Mouse (Mus musculus) inflammation-experienced regulatory T-cells, adult 6 months (primary cell): ENCODE results near the gene Usp24. TPM values are rescaled to one million over a fixed set of nuclear protein-coding genes. Genes with fewer than 3 reads are reported as not detected.
A peak's percentile ranks its signal among the peaks of the same experiment; 100 is the strongest.

Source experiments
- ATAC-seq: one replicate; pipeline ENCODE4 v1.8.0; 2017
- polyA plus RNA-seq, 3 experiments: library from polyadenylated mRNA; unstranded; fragments of 100-300 nt; shearing (Covaris generic); gene quantifications; one replicate each; pipeline ENCODE4 v1.2.1; 2017

Gene Usp24
- polyA plus RNA-seq, 3 experiments from 2014 or later: 5.2 to 11.9 (median 10.6) TPM

DNA sequence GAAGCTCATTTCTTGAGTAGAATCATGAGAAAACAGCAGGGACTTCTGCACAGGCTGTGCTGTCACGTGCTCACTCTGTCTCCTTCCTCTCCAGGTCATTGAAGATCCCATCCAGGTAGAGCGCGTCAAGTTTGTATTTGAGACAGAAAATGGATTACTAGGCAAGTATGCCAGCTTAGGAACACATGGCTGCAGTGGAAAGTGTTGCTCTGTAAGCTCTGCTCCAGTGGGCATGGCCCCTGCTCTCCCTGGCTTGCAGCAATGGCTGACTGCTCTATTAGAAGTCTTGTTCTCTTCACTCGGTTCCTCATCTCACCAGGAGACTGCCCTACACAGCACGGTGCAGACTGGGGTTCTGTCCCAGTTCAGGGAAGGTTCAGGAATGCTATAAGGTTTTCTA is 114.4 kb downstream of the Usp24 start:
- ATAC-seq: no peak

DNA sequence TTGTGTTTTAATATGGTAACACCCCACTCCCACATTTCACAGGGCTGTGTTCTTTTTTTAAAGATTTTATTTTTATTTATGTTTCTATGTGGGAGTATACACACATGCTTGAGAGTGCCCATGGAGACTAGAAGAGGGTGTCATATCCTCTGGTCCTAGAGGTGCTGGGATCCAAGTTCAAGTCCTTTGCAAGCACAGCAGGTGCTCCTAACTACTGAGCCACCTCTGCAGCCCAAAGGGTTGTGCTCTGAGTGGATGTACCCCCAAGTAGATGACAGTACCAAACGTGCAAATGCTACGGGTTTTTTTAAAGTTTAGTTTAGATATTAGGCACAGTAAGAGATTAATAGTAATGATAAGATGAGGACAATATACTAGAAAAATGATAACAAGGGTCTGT is 119.4 kb downstream of the Usp24 start:
- ATAC-seq: no peak

DNA sequence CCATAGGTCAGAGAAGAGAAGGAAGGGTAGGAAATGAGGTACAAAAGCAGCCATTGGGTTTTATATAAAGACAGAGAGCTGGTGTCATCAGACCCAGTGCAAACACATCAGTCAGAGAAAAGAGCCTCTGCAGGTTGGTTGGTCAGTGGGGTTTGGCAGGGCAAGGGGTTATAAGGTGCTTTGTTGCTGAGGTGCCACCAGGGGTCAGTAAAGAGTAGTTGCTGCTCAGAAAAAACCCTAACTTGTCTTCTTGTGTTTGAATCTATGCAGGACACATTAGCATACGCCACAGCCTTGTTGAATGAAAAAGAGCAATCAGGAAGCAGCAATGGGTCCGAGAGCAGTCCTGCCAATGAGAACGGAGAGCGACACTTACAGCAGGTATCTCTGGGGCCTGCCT is 120.5 kb downstream of the Usp24 start:
- no peak for ATAC-seq

DNA sequence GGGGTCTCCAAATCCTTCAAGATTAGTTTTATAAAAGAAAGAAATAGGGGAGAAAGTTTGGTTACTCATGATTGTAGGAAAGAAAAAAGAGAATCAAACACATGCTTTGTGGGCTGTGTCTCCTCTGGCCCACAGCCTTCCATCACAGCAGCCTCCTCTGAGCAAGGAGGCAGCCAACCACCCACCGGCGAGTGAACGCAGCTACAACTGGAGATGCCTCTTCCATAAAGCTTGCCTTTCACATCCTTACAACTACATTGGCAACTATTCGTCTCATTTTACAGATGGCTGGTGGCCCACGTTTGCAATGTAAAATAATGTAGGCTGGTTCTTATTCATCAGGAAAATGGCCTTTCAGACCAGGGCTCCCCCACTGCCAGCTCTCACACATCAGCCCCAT is 121.2 kb downstream of the Usp24 start:
- no peak for ATAC-seq

DNA sequence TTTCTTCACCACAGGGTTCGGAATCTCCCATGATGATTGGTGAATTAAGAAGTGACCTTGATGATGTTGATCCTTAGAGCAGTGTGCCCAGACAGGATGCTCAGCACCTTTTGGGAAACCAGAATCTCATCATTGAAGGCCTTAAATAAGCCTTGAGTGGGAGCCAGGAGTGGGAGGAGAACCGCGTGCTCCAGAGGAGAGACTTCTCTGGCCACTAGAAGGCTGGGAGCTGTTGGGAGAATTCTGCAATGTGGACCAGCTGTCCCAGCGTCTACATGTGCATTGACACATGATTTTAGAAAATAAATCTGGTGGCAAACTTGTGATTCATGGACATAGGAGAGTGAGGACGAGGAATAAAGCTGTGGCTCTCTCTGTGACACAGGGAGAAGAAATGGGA is 122.8 kb downstream of the Usp24 start:
- no peak for ATAC-seq

DNA sequence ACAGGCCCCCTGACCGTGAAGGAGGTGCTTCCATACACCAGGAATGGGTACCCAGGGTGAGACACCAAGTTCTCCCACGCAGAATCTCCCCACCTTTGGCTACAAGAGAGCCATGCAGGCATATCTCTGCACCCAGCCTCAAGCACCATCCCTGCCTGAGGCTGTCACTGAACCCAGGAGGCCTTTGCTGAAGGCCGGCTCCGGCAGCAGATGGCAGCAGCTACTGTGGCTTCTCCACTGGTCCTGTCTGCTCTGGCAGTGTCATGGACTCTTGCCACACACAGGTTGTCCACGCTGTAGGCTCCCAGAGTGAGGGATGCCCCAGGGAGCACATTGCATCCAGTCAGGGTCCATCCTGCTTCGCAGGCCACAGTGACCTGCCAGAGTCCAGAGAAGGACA is 127.2 kb downstream of the Usp24 start:
- no peak for ATAC-seq

DNA sequence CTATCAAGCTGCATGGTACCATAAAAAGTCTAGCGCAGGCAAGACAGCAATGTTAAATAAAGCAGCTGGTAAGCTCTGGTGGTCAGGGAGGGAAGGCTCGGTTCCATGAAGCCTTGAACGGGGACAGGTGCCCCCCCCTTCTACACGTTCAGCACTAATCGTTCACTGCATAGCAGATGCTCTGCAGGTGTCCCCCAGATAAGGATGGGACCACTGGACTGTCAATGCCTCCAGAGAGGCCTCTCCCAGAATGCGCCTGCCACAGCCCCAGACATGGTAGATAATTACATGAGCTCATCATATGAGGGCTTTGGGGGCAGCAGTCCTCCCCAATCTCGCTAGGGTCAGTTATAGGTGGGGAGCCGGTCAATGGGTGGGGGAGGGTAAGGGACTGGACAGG is 133.3 kb downstream of the Usp24 start:
- no peak for ATAC-seq

GRCm38 (mm10) chr4:106452401-106452800 is 136.4 kb downstream of the Usp24 start:
- no peak for ATAC-seq

- ATAC-seq: no peak
These were observed 137.1 kb downstream of the Usp24 start for GRCm38 (mm10) chr4:106453108-106453507.

GRCm38 (mm10) chr4:106453516-106453915 is 137.5 kb downstream of the Usp24 start:
- ATAC-seq: no peak

- no peak for ATAC-seq
These were observed 138.5 kb downstream of the Usp24 start for GRCm38 (mm10) chr4:106454541-106454940.

DNA sequence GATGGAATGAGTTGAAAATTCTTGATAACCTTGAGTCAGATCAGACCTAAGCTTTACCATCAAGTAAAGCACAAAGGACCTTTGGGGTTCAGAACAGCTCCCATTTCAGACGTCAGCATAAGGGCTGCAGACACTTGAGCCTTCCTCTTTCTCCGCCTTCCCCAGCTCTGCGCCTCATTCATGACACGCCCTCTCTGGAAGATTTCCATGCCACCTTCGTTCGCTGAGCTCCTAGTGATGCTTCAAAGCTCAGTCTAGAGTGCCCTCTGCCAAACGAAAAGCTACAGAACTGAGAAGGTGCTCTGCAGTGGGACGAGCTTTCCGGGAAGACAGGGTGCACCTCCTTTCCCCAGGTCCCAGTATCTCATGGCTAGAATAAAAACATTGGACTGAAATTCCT is 146.0 kb downstream of the Usp24 start:
- no peak for ATAC-seq

DNA sequence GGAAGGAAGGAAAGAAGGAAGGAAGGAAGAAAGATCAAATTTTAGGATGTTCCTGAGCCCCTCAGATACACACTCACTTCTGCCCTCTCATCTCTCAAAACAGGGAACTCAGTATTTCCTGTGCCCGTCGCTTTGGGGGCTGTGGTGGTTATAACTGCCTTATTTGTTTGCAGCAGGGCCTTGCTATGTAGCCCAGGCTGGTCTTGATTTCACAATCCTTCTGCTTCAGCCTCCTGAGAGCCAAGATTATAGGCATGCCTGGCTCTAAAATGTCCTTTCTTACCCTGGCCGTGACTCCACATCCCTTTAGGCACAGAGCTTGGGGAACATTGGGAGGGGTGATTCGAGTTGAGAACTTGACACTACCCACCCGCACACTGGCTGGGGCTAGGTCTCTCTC is 146.5 kb downstream of the Usp24 start:
- no peak for ATAC-seq

DNA sequence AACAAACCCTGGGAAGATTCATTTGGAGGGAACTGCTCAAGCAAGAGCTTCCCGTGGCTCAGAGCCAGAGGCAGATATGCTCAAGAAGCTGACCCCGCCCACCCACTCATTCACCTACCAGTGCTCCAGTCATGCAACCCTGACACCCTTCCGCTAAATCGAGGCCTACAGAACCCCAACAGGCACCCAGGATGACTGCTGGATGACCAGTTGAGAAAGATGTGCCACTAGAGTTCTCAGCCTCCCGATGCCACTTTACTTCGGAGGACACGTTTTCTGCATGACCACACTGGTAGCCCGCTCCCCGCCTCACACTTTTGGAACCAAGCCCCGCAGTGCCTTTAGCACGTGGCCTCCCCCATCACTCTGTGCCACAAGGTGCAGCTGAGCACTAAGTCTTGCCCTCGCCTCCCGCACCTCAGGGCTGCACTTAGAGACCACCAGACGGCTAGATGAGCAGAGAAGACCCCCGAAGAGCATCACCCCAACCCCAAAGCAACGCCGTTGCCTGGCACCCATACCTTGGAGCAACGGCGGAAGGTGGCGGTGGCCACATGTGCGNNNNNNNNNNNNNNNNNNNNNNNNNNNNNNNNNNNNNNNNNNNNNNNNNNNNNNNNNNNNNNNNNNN is 147.3 kb downstream of the Usp24 start:
- ATAC-seq: no peak

DNA sequence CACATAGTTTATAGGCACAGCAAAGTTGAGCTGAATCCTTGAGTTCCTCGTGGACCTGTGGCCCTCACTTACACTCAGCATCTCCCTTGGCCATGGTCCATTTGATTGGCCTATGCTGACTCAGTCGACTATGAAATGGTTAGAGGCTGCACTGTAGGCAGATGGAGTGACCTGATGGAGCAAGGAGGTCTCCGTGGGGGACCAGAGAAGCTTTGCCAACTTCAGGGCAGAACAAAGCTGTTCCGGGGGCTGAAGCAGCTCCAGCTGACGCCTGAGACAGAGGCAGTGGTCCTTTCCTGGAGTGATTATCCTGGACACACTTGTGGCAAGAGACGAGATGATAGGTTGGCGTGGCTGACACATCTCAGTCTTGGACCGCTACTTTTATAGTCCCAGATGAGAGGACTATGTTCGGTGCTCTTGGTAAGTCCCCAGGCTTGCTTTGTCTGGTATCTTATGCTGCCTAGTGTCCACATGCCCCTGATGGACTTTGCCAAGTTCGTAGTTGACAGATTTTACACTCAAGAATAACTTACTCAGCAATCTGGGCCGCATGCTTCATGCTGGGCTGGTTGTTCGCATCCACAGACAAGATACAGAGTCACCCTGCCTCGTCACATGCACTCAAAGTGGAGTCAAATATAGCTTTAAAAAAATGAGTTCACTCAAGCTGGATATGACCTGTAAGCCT is 151.6 kb downstream of the Usp24 start:
- no peak for ATAC-seq

DNA sequence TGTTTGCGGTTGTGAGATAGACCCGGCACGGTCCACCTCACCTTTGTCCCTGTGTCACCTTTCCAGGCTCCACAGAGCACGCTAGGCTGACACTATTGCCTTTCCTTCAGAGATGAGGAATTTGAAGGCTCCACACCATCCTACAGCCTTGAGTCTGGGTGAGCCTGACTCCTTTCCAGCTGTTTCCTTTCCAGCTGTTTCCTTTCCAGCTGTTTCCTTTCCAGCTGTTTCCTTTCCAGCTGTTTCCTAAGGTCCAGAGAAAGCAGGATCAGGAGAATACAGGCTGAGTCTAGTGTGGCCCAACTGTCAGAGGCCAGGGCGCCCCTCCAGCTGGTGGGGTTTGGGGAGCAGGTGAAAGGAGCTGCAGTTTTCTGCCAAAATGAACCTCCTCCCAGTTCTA is 154.9 kb downstream of the Usp24 start:
- ATAC-seq: no peak

DNA sequence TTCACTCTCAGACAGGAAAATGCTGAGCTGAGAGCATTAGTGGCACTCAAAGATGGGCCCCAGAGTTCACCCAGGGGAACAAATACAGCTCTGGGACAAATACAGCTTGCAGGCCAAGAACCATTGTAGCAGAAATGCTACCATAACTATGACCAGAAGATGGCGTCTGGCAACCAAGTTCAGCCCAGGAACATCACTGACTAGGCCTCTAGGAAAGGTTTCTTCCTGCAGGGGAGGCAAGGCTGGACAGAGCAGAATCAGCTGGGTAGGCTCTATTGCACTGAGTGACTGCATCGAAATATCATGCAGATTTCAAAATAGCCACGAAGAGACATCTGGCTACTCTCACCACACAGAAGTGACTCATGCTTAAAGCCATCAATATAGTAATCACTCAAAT is 156.3 kb downstream of the Usp24 start:
- ATAC-seq: no peak

DNA sequence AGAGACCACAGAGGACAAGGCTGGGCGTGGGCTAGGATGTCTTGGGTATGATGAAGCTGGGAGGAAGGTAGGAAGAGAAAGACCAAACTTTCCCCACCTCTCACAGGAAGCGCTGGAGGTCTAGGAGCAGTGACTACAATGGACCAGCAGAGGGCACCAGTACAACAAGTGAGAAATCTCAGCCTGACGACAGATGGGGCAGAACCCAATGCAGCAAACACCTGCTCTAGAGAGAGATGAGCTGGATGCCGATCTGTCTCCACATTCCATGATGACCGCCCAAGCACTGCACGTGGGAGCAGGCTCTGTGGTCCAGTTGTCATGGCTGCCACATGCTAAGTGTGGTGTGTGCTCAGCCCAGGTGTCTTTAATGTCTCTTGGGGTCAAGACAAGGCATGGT is 158.2 kb downstream of the Usp24 start:
- peak; percentile 61 for ATAC-seq

DNA sequence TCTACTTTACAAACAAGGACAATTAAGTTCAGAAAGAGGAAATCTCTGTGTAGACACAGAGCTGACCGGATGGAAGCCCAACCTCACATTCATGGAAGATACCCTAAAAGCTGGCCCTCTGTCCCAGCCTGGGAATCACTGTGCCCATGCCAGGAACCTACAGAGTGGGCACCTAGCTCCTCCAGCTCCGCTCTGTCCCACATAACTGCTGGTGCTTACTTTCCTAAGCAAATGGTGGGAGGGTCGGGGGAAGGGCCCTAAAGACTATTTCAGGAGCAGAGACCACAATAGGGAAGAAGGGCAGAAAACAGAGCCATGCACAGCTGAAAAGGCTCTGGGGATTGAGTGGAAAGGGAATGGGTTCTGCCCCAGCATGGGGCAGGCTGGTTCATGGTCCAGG is 164.5 kb downstream of the Usp24 start:
- ATAC-seq: no peak

- no peak for ATAC-seq
These were observed 167.3 kb downstream of the Usp24 start for GRCm38 (mm10) chr4:106483215-106483727.

DNA sequence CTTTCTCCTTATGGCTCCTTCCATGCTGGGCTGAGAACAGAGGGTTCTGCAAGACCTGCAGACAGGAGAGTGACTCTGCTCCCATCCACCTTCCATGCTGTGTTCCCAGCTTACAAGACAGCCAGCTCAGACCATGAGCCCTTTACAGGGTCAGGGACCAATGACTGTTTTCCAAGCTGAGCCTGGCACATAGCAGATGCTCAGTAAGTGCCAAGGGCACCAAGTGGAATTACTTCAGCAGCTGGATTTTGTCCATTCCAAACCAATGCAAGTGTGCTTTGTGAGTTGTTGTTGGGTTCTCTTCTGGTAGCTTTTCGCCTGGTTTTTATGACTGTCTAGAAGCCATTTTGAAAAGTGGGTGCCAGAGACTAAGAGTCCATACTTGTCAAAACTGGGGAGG is 167.8 kb downstream of the Usp24 start:
- no peak for ATAC-seq

- ATAC-seq: no peak
These were observed 174.6 kb downstream of the Usp24 start for GRCm38 (mm10) chr4:106490620-106491019.
